Mouse (Mus musculus): ENCODE measurements around the gene Parp12. TPM values are rescaled to one million over a fixed set of nuclear protein-coding genes. Genes with fewer than 3 reads are reported as not detected.

The Parp12 gene
- total and polyA plus RNA-seq, 3 experiments: not detected

- no peak for DNase-seq (ENCODE audit: low spot score)
- no peak for ATAC-seq (ENCODE audit: extremely low read depth, insufficient number of reproducible peaks, low FRiP score, poor library complexity, severe bottlenecking)
- H3K27me3 ChIP-seq (ENCODE audit: insufficient read depth, low read length): peaks cover 9% of the 10 kb centered on the region; the same call in 1 of the 2 replicates
These were observed 57.0 kb downstream of the Parp12 start for GRCm38 (mm10) chr6:39061180-39061579.

DNA sequence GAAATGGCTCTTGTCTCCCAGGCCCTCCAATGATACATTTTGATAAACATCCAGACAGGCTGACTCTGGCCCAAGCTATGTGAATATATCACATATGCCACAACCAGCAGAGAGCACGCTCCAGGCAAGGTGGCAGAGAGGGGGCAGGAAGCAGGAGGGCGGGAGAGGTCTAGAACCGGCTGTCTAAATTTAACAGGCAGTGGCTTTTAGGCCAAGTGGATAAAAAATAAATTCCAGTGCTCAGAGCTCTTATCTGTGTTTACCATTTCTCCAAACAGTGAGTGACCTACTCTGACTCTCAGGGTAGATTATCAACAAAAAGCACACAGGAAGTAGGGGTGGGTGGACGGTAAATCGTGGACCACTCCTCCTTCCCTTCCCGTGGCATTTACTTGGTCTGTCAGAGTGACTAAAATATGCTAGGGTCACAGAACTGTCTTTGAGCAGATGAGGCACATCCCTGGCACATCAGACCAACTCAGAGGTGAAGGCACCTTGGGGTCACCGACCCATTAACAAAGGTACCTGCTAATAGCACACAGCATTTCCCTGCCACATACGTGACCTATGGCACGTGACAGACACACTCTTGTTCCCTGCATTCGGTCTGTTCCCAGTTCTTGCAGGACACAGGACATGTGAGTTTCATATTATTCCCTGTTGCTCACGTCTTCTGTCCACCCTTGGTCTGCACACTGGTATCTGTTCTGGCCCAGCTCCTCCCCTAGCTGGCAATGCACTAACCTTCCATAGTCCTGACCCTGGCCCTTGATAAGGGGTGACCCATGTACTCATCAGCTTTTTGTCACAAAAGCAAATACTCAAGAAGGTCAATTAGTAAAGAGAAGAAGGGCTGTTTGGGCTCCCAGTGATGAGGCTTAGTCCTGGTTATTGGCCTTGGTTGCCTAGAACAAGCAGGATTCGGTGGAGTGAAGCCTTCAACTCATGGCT is 58.3 kb downstream of the Parp12 start:
- ATAC-seq (ENCODE audit: extremely low read depth, insufficient number of reproducible peaks, low FRiP score, poor library complexity, severe bottlenecking) (peak; percentile 88), DNase-seq (ENCODE audit: low spot score) (peak; percentile 43)
- H3K4me3 ChIP-seq (ENCODE audit: low read depth, low read length): peak overlapping the region; percentile 25; the same call in 1 of the 2 replicates
- no peaks in the 10 kb centered on the region for H3K36me3 ChIP-seq (replicated peaks)
- no peak for TF ChIP-seq GATA1 (IDR thresholded peaks at IDR 0.05; ENCODE audit: borderline replicate concordance, low read length)
- TF ChIP-seq POLR2AphosphoS5 (IDR thresholded peaks at IDR 0.05; ENCODE audit: insufficient replicate concordance, low read depth, low read length): no peak
- TF ChIP-seq CTCF (IDR thresholded peaks at IDR 0.05; ENCODE audit: low read depth, low read length): no peak
- TF ChIP-seq TAL1 (conservative IDR thresholded peaks at IDR 0.05; ENCODE audit: low read depth, low read length): no peak
- TF ChIP-seq GATA2 (IDR thresholded peaks at IDR 0.05; ENCODE audit: borderline replicate concordance, low read depth, low read length): no peak
- peaks cover 54% of the 10 kb centered on the region for H3K4me1 ChIP-seq (ENCODE audit: insufficient read depth, low read depth, low read length)
- peaks cover 3% of the 10 kb centered on the region; the same call in 1 of the 2 replicates for H3K9me3 ChIP-seq (replicated peaks)
- peaks cover 6% of the 10 kb centered on the region; the same call in 1 of the 2 replicates for H3K27me3 ChIP-seq (ENCODE audit: insufficient read depth, low read length)

More at GRCm38 (mm10) chr6:39061180-39061579, 57.0 kb downstream of the Parp12 start:
- peaks cover 3% of the 10 kb centered on the region; the same call in 1 of the 2 replicates for H3K9me3 ChIP-seq (replicated peaks)
- no peaks in the 10 kb centered on the region for H3K36me3 ChIP-seq (replicated peaks)
- TF ChIP-seq TAL1 (conservative IDR thresholded peaks at IDR 0.05; ENCODE audit: low read depth, low read length): no peak
- TF ChIP-seq GATA1 (IDR thresholded peaks at IDR 0.05; ENCODE audit: borderline replicate concordance, low read length): no peak
- TF ChIP-seq GATA2 (IDR thresholded peaks at IDR 0.05; ENCODE audit: borderline replicate concordance, low read depth, low read length): no peak
- no peak for TF ChIP-seq CTCF (IDR thresholded peaks at IDR 0.05; ENCODE audit: low read depth, low read length)
- TF ChIP-seq POLR2AphosphoS5 (IDR thresholded peaks at IDR 0.05; ENCODE audit: insufficient replicate concordance, low read depth, low read length): no peak
- H3K4me3 ChIP-seq (ENCODE audit: low read depth, low read length): no peak overlapping the region
- peaks cover 42% of the 10 kb centered on the region for H3K4me1 ChIP-seq (ENCODE audit: insufficient read depth, low read depth, low read length)

DNA sequence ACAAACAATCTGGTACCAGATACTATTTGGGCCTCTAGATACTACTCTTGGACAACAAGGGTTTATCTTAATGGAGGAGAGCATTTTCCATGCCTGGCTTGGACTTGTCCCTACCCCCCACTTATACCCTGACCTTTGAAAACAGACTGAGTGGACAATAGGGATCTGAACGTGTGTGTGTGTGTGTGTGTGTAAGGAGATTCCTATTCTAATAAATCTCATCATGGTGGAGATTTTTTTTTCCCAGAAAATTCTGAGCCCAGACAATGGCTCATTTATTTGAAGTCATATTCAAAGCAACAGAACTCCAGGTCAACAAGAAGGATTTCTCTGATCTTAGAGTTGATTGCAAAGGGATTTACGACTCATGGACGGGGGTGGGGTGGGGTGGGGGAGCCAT is 59.2 kb downstream of the Parp12 start:
- no peak for ATAC-seq (ENCODE audit: extremely low read depth, insufficient number of reproducible peaks, low FRiP score, poor library complexity, severe bottlenecking)
- H3K4me1 ChIP-seq (ENCODE audit: insufficient read depth, low read depth, low read length): peaks cover 61% of the 10 kb centered on the region
- H3K4me3 ChIP-seq (ENCODE audit: low read depth, low read length): no peak overlapping the region
- H3K9me3 ChIP-seq (replicated peaks): peaks cover 3% of the 10 kb centered on the region; the same call in 1 of the 2 replicates
- no peak for DNase-seq (ENCODE audit: low spot score)
- no peaks in the 10 kb centered on the region for H3K36me3 ChIP-seq (replicated peaks)
- peaks cover 13% of the 10 kb centered on the region; the same call in 1 of the 2 replicates for H3K27me3 ChIP-seq (ENCODE audit: insufficient read depth, low read length)
- TF ChIP-seq GATA2 (IDR thresholded peaks at IDR 0.05; ENCODE audit: borderline replicate concordance, low read depth, low read length) (no peak), CTCF (IDR thresholded peaks at IDR 0.05; ENCODE audit: low read depth, low read length) (no peak), TAL1 (conservative IDR thresholded peaks at IDR 0.05; ENCODE audit: low read depth, low read length) (no peak), GATA1 (IDR thresholded peaks at IDR 0.05; ENCODE audit: borderline replicate concordance, low read length) (no peak), POLR2AphosphoS5 (IDR thresholded peaks at IDR 0.05; ENCODE audit: insufficient replicate concordance, low read depth, low read length) (no peak)

DNA sequence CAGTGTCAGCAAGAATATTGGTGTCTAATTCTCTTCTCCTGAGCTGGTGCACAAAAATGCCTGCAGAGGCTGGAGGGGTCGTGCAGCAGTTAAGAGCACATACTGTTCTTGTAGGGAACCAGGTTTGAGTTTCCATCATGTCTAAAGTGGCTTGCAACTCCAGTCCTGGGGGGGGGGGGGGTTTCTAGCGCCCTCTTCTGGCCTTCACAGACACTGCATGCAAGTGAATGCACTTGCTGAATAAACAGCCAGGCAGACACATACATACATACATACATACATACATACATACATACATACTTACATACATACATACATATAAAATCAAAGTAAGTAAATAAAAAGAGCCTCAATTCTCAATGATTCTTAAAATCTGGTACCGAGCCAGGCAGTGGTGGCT is 59.8 kb downstream of the Parp12 start:
- peak; percentile 8; the same call in 1 of the 2 replicates for TF ChIP-seq CTCF (IDR thresholded peaks at IDR 0.05; ENCODE audit: low read depth, low read length)
- TF ChIP-seq TAL1 (conservative IDR thresholded peaks at IDR 0.05; ENCODE audit: low read depth, low read length): no peak
- DNase-seq (ENCODE audit: low spot score) (no peak), ATAC-seq (ENCODE audit: extremely low read depth, insufficient number of reproducible peaks, low FRiP score, poor library complexity, severe bottlenecking) (no peak)
- no peaks in the 10 kb centered on the region for H3K36me3 ChIP-seq (replicated peaks)
- H3K4me3 ChIP-seq (ENCODE audit: low read depth, low read length): no peak overlapping the region
- H3K4me1 ChIP-seq (ENCODE audit: insufficient read depth, low read depth, low read length): peaks cover 59% of the 10 kb centered on the region
- peaks cover 13% of the 10 kb centered on the region for H3K27me3 ChIP-seq (ENCODE audit: insufficient read depth, low read length)
- H3K9me3 ChIP-seq (replicated peaks): no peaks in the 10 kb centered on the region

GRCm38 (mm10) chr6:39057161-39057560 is 61.0 kb downstream of the Parp12 start:
- H3K4me1 ChIP-seq (ENCODE audit: insufficient read depth, low read depth, low read length): peaks cover 59% of the 10 kb centered on the region
- no peaks in the 10 kb centered on the region for H3K9me3 ChIP-seq (replicated peaks)
- no peak for DNase-seq (ENCODE audit: low spot score)
- no peaks in the 10 kb centered on the region for H3K36me3 ChIP-seq (replicated peaks)
- TF ChIP-seq GATA2 (IDR thresholded peaks at IDR 0.05; ENCODE audit: borderline replicate concordance, low read depth, low read length) (no peak), GATA1 (IDR thresholded peaks at IDR 0.05; ENCODE audit: borderline replicate concordance, low read length) (no peak), TAL1 (conservative IDR thresholded peaks at IDR 0.05; ENCODE audit: low read depth, low read length) (no peak), CTCF (IDR thresholded peaks at IDR 0.05; ENCODE audit: low read depth, low read length) (no peak), POLR2AphosphoS5 (IDR thresholded peaks at IDR 0.05; ENCODE audit: insufficient replicate concordance, low read depth, low read length) (no peak)
- H3K4me3 ChIP-seq (ENCODE audit: low read depth, low read length): no peak overlapping the region
- H3K27me3 ChIP-seq (ENCODE audit: insufficient read depth, low read length): peaks cover 23% of the 10 kb centered on the region
- ATAC-seq (ENCODE audit: extremely low read depth, insufficient number of reproducible peaks, low FRiP score, poor library complexity, severe bottlenecking): no peak

DNA sequence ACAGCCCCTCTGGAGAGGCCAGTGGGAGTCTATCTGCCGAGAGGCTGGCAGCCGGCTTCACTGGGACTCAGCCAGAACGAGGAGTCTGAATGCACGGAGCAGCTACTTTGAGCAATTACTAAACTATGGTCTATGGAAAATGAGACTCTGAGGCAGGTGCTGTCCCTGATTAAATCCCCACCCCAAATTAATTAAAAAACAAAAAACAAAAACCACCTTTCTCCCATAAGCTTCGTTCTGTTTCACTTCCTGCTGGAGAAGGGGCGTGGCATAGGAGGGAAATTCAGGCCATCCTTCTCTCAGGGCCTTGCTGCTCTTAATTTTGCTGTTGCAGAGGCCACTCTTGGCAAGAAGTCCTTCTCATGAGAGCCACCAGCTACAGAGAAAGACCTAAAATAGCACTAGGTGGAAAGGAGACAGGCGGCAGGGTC is 62.3 kb downstream of the Parp12 start:
- H3K36me3 ChIP-seq (replicated peaks): no peaks in the 10 kb centered on the region
- no peaks in the 10 kb centered on the region for H3K9me3 ChIP-seq (replicated peaks)
- ATAC-seq (ENCODE audit: extremely low read depth, insufficient number of reproducible peaks, low FRiP score, poor library complexity, severe bottlenecking): no peak
- TF ChIP-seq GATA1 (IDR thresholded peaks at IDR 0.05; ENCODE audit: borderline replicate concordance, low read length) (no peak), GATA2 (IDR thresholded peaks at IDR 0.05; ENCODE audit: borderline replicate concordance, low read depth, low read length) (no peak), POLR2AphosphoS5 (IDR thresholded peaks at IDR 0.05; ENCODE audit: insufficient replicate concordance, low read depth, low read length) (no peak), CTCF (IDR thresholded peaks at IDR 0.05; ENCODE audit: low read depth, low read length) (no peak), TAL1 (conservative IDR thresholded peaks at IDR 0.05; ENCODE audit: low read depth, low read length) (no peak)
- H3K27me3 ChIP-seq (ENCODE audit: insufficient read depth, low read length): peaks cover 34% of the 10 kb centered on the region
- H3K4me3 ChIP-seq (ENCODE audit: low read depth, low read length): peak overlapping the region; percentile 21; the same call in 1 of the 2 replicates
- peaks cover 53% of the 10 kb centered on the region for H3K4me1 ChIP-seq (ENCODE audit: insufficient read depth, low read depth, low read length)
- no peak for DNase-seq (ENCODE audit: low spot score)

All from G1E (cell line).